Mouse (Mus musculus): ENCODE data around the gene Lyrm1.

DNA sequence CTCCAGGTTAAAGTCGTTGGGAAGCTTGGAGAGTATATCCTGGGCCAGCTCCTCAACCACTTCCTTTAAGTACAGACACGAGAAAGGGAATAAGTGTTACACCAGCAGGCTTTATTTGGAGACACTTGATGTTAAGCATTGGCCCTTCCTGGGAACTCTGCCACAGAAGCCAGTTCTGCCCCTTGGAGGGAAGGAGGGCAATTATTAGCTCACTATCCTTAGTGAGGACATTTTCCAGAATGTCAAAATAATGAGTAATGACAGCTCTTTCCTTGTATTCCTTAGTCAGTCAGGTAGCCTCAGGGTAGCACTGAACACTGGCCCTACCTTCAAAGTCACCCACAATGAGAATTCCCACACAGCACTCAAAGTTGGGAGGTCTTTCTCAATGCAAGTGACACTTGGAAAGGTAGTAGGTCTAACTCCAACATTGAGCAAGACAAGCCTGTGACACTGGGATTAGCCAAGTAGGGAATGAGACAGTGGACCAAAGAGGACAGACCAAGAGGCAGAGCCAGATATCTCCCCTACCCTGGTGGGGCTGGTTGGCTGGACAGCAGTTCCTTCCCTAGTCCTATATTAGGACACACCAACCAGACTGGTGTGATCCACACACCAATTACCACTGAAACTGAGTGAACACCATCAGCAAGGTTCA is 33.3 kb downstream of the Lyrm1 start:
- TF ChIP-seq CTCF (IDR thresholded peaks at IDR 0.05; ENCODE audit: low read depth), result no peak
- TF ChIP-seq EP300 (IDR thresholded peaks at IDR 0.05; ENCODE audit: low read depth), result no peak
